Mouse (Mus musculus): ENCODE data around the gene Rhoh. TPM values are rescaled to one million over a fixed set of nuclear protein-coding genes. Genes with fewer than 3 reads are reported as not detected.
A peak's percentile ranks its signal among the peaks of the same experiment; 100 is the strongest.

The Rhoh gene
- polyA plus RNA-seq, 1 experiment from 2014 or later, result 16.8 TPM

- no peak overlapping the region for H3K27ac ChIP-seq (ENCODE audit: low read length)
- H3K9ac ChIP-seq (ENCODE audit: low read length), result peak overlapping the region; percentile 32; the same call in 1 of the 2 replicates
- no peaks in the 10 kb centered on the region for H3K36me3 ChIP-seq (ENCODE audit: control insufficient read depth, insufficient read depth)
- peak overlapping the region; percentile 44 for H3K4me3 ChIP-seq (ENCODE audit: low read length)
- ATAC-seq (replicated peaks; ENCODE audit: extremely low read depth, insufficient read depth, low FRiP score), result no peak
- 83% methylated on average over 7 of the region's 7 CpGs for WGBS
- H3K27me3 ChIP-seq (ENCODE audit: control insufficient read depth, insufficient read depth, low read length), result no peaks in the 10 kb centered on the region
- no peak overlapping the region for H3K4me2 ChIP-seq (ENCODE audit: low read depth, low read length)
- H3K4me1 ChIP-seq (ENCODE audit: control insufficient read depth, insufficient read depth, low read length), result peaks cover under 1% of the 10 kb centered on the region; the same call in 1 of the 2 replicates
- no peaks in the 10 kb centered on the region for H3K9me3 ChIP-seq (replicated peaks; ENCODE audit: control insufficient read depth, low read length)
Measured at GRCm38 (mm10) chr5:65864486-65864885, 3.5 kb downstream of the Rhoh start.

GRCm38 (mm10) chr5:65864946-65865345 lies 3.9 kb downstream of the Rhoh start:
- H3K27me3 ChIP-seq (ENCODE audit: control insufficient read depth, insufficient read depth, low read length), result no peaks in the 10 kb centered on the region
- no peak overlapping the region for H3K27ac ChIP-seq (ENCODE audit: low read length)
- no peaks in the 10 kb centered on the region for H3K9me3 ChIP-seq (replicated peaks; ENCODE audit: control insufficient read depth, low read length)
- ATAC-seq (replicated peaks; ENCODE audit: extremely low read depth, insufficient read depth, low FRiP score), result no peak
- WGBS, result 61% methylated on average over 3 of the region's 3 CpGs
- peak overlapping the region; percentile 44 for H3K4me3 ChIP-seq (ENCODE audit: low read length)
- no peaks in the 10 kb centered on the region; the same call in 1 of the 2 replicates for H3K4me1 ChIP-seq (ENCODE audit: control insufficient read depth, insufficient read depth, low read length)
- peak overlapping the region; percentile 32; the same call in 1 of the 2 replicates for H3K9ac ChIP-seq (ENCODE audit: low read length)
- 0 out of 2 replicates have a peak overlapping the region, but pooled peaks have one; percentile 5 for H3K4me2 ChIP-seq (ENCODE audit: low read depth, low read length)
- no peaks in the 10 kb centered on the region for H3K36me3 ChIP-seq (ENCODE audit: control insufficient read depth, insufficient read depth)

GRCm38 (mm10) chr5:65866591-65866990 lies 5.6 kb downstream of the Rhoh start:
- no peaks in the 10 kb centered on the region; the same call in 1 of the 2 replicates for H3K4me1 ChIP-seq (ENCODE audit: control insufficient read depth, insufficient read depth, low read length)
- 83% methylated on average over 6 of the region's 6 CpGs for WGBS
- H3K9ac ChIP-seq (ENCODE audit: low read length), result peak overlapping the region; percentile 1; the same call in 1 of the 2 replicates
- no peak overlapping the region for H3K27ac ChIP-seq (ENCODE audit: low read length)
- H3K27me3 ChIP-seq (ENCODE audit: control insufficient read depth, insufficient read depth, low read length), result no peaks in the 10 kb centered on the region
- no peaks in the 10 kb centered on the region for H3K9me3 ChIP-seq (replicated peaks; ENCODE audit: control insufficient read depth, low read length)
- H3K36me3 ChIP-seq (ENCODE audit: control insufficient read depth, insufficient read depth), result no peaks in the 10 kb centered on the region
- peak overlapping the region; percentile 44; the same call in 1 of the 2 replicates for H3K4me3 ChIP-seq (ENCODE audit: low read length)
- ATAC-seq (replicated peaks; ENCODE audit: extremely low read depth, insufficient read depth, low FRiP score), result no peak
- peak overlapping the region; percentile 11 for H3K4me2 ChIP-seq (ENCODE audit: low read depth, low read length)

GRCm38 (mm10) chr5:65867380-65868116 lies 6.5 kb downstream of the Rhoh start:
- H3K9me3 ChIP-seq (replicated peaks; ENCODE audit: control insufficient read depth, low read length), result no peaks in the 10 kb centered on the region
- no peaks in the 10 kb centered on the region; the same call in 1 of the 2 replicates for H3K4me1 ChIP-seq (ENCODE audit: control insufficient read depth, insufficient read depth, low read length)
- 79% methylated on average over 7 of the region's 7 CpGs for WGBS
- no peak overlapping the region for H3K4me3 ChIP-seq (ENCODE audit: low read length)
- H3K27me3 ChIP-seq (ENCODE audit: control insufficient read depth, insufficient read depth, low read length), result no peaks in the 10 kb centered on the region
- ATAC-seq (replicated peaks; ENCODE audit: extremely low read depth, insufficient read depth, low FRiP score), result no peak
- no peak overlapping the region for H3K9ac ChIP-seq (ENCODE audit: low read length)
- no peak overlapping the region for H3K4me2 ChIP-seq (ENCODE audit: low read depth, low read length)
- no peak overlapping the region for H3K27ac ChIP-seq (ENCODE audit: low read length)
- H3K36me3 ChIP-seq (ENCODE audit: control insufficient read depth, insufficient read depth), result no peaks in the 10 kb centered on the region

GRCm38 (mm10) chr5:65868419-65868818 lies 7.4 kb downstream of the Rhoh start:
- WGBS, result 35% methylated on average over 3 of the region's 3 CpGs
- H3K4me2 ChIP-seq (ENCODE audit: low read depth, low read length), result no peak overlapping the region
- H3K27ac ChIP-seq (ENCODE audit: low read length), result no peak overlapping the region
- H3K36me3 ChIP-seq (ENCODE audit: control insufficient read depth, insufficient read depth), result no peaks in the 10 kb centered on the region
- H3K27me3 ChIP-seq (ENCODE audit: control insufficient read depth, insufficient read depth, low read length), result no peaks in the 10 kb centered on the region
- H3K9ac ChIP-seq (ENCODE audit: low read length), result no peak overlapping the region
- no peak; the same call in 1 of the 2 replicates for ATAC-seq (replicated peaks; ENCODE audit: extremely low read depth, insufficient read depth, low FRiP score)
- H3K4me3 ChIP-seq (ENCODE audit: low read length), result no peak overlapping the region
- H3K9me3 ChIP-seq (replicated peaks; ENCODE audit: control insufficient read depth, low read length), result no peaks in the 10 kb centered on the region
- H3K4me1 ChIP-seq (ENCODE audit: control insufficient read depth, insufficient read depth, low read length), result no peaks in the 10 kb centered on the region; the same call in 1 of the 2 replicates

GRCm38 (mm10) chr5:65869660-65870059 lies 8.6 kb downstream of the Rhoh start:
- H3K9me3 ChIP-seq (replicated peaks; ENCODE audit: control insufficient read depth, low read length), result no peaks in the 10 kb centered on the region
- no peak overlapping the region for H3K27ac ChIP-seq (ENCODE audit: low read length)
- H3K27me3 ChIP-seq (ENCODE audit: control insufficient read depth, insufficient read depth, low read length), result no peaks in the 10 kb centered on the region
- H3K4me1 ChIP-seq (ENCODE audit: control insufficient read depth, insufficient read depth, low read length), result no peaks in the 10 kb centered on the region; the same call in 1 of the 2 replicates
- no peak overlapping the region for H3K4me3 ChIP-seq (ENCODE audit: low read length)
- no peak for ATAC-seq (replicated peaks; ENCODE audit: extremely low read depth, insufficient read depth, low FRiP score)
- no peak overlapping the region for H3K9ac ChIP-seq (ENCODE audit: low read length)
- no peak overlapping the region for H3K4me2 ChIP-seq (ENCODE audit: low read depth, low read length)
- 83% methylated on average over 4 of the region's 4 CpGs for WGBS
- H3K36me3 ChIP-seq (ENCODE audit: control insufficient read depth, insufficient read depth), result no peaks in the 10 kb centered on the region

- H3K4me2 ChIP-seq (ENCODE audit: low read depth, low read length), result no peak overlapping the region
- ATAC-seq (replicated peaks; ENCODE audit: extremely low read depth, insufficient read depth, low FRiP score), result no peak
- H3K9ac ChIP-seq (ENCODE audit: low read length), result no peak overlapping the region
- no peaks in the 10 kb centered on the region; the same call in 1 of the 2 replicates for H3K4me1 ChIP-seq (ENCODE audit: control insufficient read depth, insufficient read depth, low read length)
- whole genome bisulfite sequencing, result 84% methylated on average over 13 of the region's 13 CpGs
- H3K27ac ChIP-seq (ENCODE audit: low read length), result no peak overlapping the region
- H3K27me3 ChIP-seq (ENCODE audit: control insufficient read depth, insufficient read depth, low read length), result no peaks in the 10 kb centered on the region
- H3K4me3 ChIP-seq (ENCODE audit: low read length), result no peak overlapping the region
- no peaks in the 10 kb centered on the region for H3K9me3 ChIP-seq (replicated peaks; ENCODE audit: control insufficient read depth, low read length)
- no peaks in the 10 kb centered on the region for H3K36me3 ChIP-seq (ENCODE audit: control insufficient read depth, insufficient read depth)
Measured at GRCm38 (mm10) chr5:65871276-65871875, 10.4 kb downstream of the Rhoh start.

- Histone ChIP-seq H3K27ac (ENCODE audit: low read length) (no peak overlapping the region), H3K36me3 (ENCODE audit: control insufficient read depth, insufficient read depth) (no peaks in the 10 kb centered on the region), H3K4me1 (ENCODE audit: control insufficient read depth, insufficient read depth, low read length) (no peaks in the 10 kb centered on the region; the same call in 1 of the 2 replicates), H3K4me3 (ENCODE audit: low read length) (no peak overlapping the region), H3K9ac (ENCODE audit: low read length) (no peak overlapping the region), H3K9me3 (replicated peaks; ENCODE audit: control insufficient read depth, low read length) (no peaks in the 10 kb centered on the region), H3K27me3 (ENCODE audit: control insufficient read depth, insufficient read depth, low read length) (no peaks in the 10 kb centered on the region), H3K4me2 (ENCODE audit: low read depth, low read length) (no peak overlapping the region)
- WGBS, result 54% methylated on average over 4 of the region's 4 CpGs
- ATAC-seq (replicated peaks; ENCODE audit: extremely low read depth, insufficient read depth, low FRiP score), result no peak
Measured at GRCm38 (mm10) chr5:65873212-65873611, 12.2 kb downstream of the Rhoh start.

- no peak for ATAC-seq (replicated peaks; ENCODE audit: extremely low read depth, insufficient read depth, low FRiP score)
Measured at GRCm38 (mm10) chr5:65875269-65875668, 14.3 kb downstream of the Rhoh start.

More at GRCm38 (mm10) chr5:65875269-65875668, 14.3 kb downstream of the Rhoh start:
- no peak overlapping the region for H3K9ac ChIP-seq (ENCODE audit: low read length)
- WGBS, result 84% methylated on average over 7 of the region's 7 CpGs
- H3K27ac ChIP-seq (ENCODE audit: low read length), result no peak overlapping the region
- H3K4me1 ChIP-seq (ENCODE audit: control insufficient read depth, insufficient read depth, low read length), result no peaks in the 10 kb centered on the region
- no peaks in the 10 kb centered on the region for H3K9me3 ChIP-seq (replicated peaks; ENCODE audit: control insufficient read depth, low read length)
- H3K4me3 ChIP-seq (ENCODE audit: low read length), result no peak overlapping the region
- no peaks in the 10 kb centered on the region for H3K36me3 ChIP-seq (ENCODE audit: control insufficient read depth, insufficient read depth)
- H3K4me2 ChIP-seq (ENCODE audit: low read depth, low read length), result no peak overlapping the region
- H3K27me3 ChIP-seq (ENCODE audit: control insufficient read depth, insufficient read depth, low read length), result no peaks in the 10 kb centered on the region
